Mouse (Mus musculus): Measurements from ENCODE around the gene Icosl.

DNA sequence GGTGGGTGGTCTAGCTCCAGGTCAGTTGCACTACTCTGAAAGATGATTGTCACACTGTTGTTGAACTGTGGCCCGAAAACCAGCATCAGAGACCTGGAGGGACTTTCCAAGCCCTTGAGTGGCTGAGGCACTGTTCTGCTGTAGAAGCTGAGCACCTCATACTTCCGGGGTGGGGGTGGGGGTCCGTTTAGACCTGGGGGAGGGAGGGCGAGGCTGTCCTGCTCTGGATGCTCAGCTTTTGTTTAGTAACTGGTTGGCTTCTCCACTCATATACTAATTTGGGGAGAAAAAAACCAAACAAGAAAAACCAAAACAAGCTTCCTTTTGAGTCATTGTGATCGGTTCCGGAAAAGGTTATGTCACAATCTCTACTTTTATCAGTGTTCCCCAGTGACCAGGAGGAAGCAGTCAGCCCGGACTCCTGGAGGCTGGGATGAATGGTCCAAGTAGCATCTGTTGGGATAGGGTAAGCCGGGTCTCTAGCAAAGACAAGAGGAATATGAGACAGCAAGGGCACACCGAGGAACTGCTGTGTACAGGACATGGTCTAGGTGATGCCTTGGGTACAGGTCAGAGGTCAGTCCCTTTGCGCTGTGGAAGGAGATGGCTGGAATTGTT is 17.5 kb downstream of the Icosl start:
- TF ChIP-seq CTCF (IDR thresholded peaks at IDR 0.05; ENCODE audit: control insufficient read depth, insufficient read depth, low read length) = no peak
- TF ChIP-seq POLR2A (IDR thresholded peaks at IDR 0.05; ENCODE audit: borderline replicate concordance, control insufficient read depth, low read depth, low read length) = no peak

Measured in bone marrow, adult 2 months (tissue).